Mouse (Mus musculus): Measurements from ENCODE around the gene Col4a4.

Col4a4 gene

DNA sequence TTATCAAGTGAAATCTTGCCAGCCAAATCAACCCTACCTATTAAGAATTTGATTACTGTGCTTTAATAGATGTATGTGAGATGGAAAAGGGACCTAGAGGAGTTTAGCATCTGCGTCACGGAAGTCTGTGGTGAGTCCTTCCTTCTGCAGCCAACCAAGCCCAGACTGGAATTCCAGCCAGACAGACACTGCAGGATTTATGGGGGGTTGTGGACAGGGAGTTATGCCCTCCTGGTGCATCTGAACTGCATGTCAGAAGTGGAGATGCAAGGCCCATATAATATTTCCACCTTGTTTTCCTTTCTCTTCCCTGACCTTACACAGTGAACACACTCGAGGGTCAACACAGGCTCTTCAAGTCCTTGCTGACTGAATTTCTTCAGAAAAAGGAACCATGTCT, 176.1 kb downstream of the Col4a4 start:
- DNase-seq, result no peak

DNA sequence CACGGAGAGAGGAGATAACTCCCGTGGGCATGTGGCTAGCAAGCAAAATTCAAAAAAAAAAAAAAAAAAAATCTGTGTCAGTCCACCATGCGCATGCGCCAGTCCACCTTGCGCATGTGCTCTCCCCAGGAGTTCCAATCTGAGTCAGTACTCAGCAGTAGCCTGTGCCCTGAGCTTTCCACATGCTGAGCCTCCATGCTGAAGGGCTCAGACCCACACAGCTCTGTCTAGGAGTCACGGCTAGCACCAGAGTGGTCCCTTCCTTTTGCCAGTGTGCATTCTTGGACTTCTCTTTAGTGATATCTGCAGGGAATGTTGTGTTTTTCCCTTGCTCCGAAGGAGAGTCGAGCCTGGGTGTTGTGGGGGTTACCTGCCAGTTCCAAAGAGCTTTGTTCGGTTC, 177.4 kb downstream of the Col4a4 start:
- DNase-seq, result no peak

GRCm38 (mm10) chr1:82407786-82408185, 178.9 kb downstream of the Col4a4 start:
- DNase-seq, result no peak
